Mouse (Mus musculus): ENCODE data around the gene Olfr368. TPM values are rescaled to one million over a fixed set of nuclear protein-coding genes. Genes with fewer than 3 reads are reported as not detected.

Olfr368 gene
- not detected in 2 replicates for polyA plus RNA-seq (2012; rRNA removed)

GRCm38 (mm10) chr2:37326215-37326614 lies at the start of gene Olfr368:
TSS of gene Olfr368 (plus strand) at chr2:37326515.
- H3K4me1 ChIP-seq (ENCODE audit: control insufficient read depth, insufficient read depth, insufficient read length, low read length), result no peaks in the 10 kb centered on the region
- no peaks in the 10 kb centered on the region for H3K27me3 ChIP-seq (ENCODE audit: control insufficient read depth, insufficient read depth, low read length)
- WGBS, result 78% methylated on average over 1 of the region's 1 CpGs
- no peak within 1 kb of the TSS for H3K27ac ChIP-seq (ENCODE audit: insufficient read depth, low read depth, low read length)
- TF ChIP-seq CTCF (IDR thresholded peaks at IDR 0.05; ENCODE audit: extremely low read depth, insufficient read length, insufficient replicate concordance, low read depth, low read length), result no peak
- no peak for TF ChIP-seq POLR2A (IDR thresholded peaks at IDR 0.05; ENCODE audit: low read depth, low read length)
- H3K36me3 ChIP-seq (ENCODE audit: control insufficient read depth, insufficient read depth, low read length), result no peaks in the 10 kb centered on the region
- no peak within 1 kb of the TSS for H3K4me3 ChIP-seq (ENCODE audit: low read depth, low read length)

GRCm38 (mm10) chr2:37333321-37333720 lies 7.0 kb downstream of the Olfr368 start:
- no peak overlapping the region for H3K4me3 ChIP-seq (ENCODE audit: low read depth, low read length)
- no peak overlapping the region for H3K27ac ChIP-seq (ENCODE audit: insufficient read depth, low read depth, low read length)
- whole genome bisulfite sequencing, result 70% methylated on average over 2 of the region's 2 CpGs
- no peaks in the 10 kb centered on the region for H3K4me1 ChIP-seq (ENCODE audit: control insufficient read depth, insufficient read depth, insufficient read length, low read length)
- no peaks in the 10 kb centered on the region for H3K36me3 ChIP-seq (ENCODE audit: control insufficient read depth, insufficient read depth, low read length)
- H3K27me3 ChIP-seq (ENCODE audit: control insufficient read depth, insufficient read depth, low read length), result no peaks in the 10 kb centered on the region
- TF ChIP-seq CTCF (IDR thresholded peaks at IDR 0.05; ENCODE audit: extremely low read depth, insufficient read length, insufficient replicate concordance, low read depth, low read length) (no peak), POLR2A (IDR thresholded peaks at IDR 0.05; ENCODE audit: low read depth, low read length) (no peak)

- WGBS, result 47% methylated on average over 10 of the region's 10 CpGs
- Histone ChIP-seq H3K4me3 (ENCODE audit: low read depth, low read length) (no peak overlapping the region), H3K27me3 (ENCODE audit: control insufficient read depth, insufficient read depth, low read length) (no peaks in the 10 kb centered on the region), H3K27ac (ENCODE audit: insufficient read depth, low read depth, low read length) (no peak overlapping the region), H3K36me3 (ENCODE audit: control insufficient read depth, insufficient read depth, low read length) (no peaks in the 10 kb centered on the region), H3K4me1 (ENCODE audit: control insufficient read depth, insufficient read depth, insufficient read length, low read length) (no peaks in the 10 kb centered on the region)
- TF ChIP-seq POLR2A (IDR thresholded peaks at IDR 0.05; ENCODE audit: low read depth, low read length), result no peak
- peak; percentile 61; the same call in 1 of the 2 replicates for TF ChIP-seq CTCF (IDR thresholded peaks at IDR 0.05; ENCODE audit: extremely low read depth, insufficient read length, insufficient replicate concordance, low read depth, low read length)
These were observed 12.3 kb downstream of the Olfr368 start for GRCm38 (mm10) chr2:37338497-37339187.

GRCm38 (mm10) chr2:37351671-37352070 lies 25.4 kb downstream of the Olfr368 start:
- no peaks in the 10 kb centered on the region for H3K4me1 ChIP-seq (ENCODE audit: control insufficient read depth, insufficient read depth, insufficient read length, low read length)
- no peak overlapping the region for H3K4me3 ChIP-seq (ENCODE audit: low read depth, low read length)
- TF ChIP-seq POLR2A (IDR thresholded peaks at IDR 0.05; ENCODE audit: low read depth, low read length), result no peak
- TF ChIP-seq CTCF (IDR thresholded peaks at IDR 0.05; ENCODE audit: extremely low read depth, insufficient read length, insufficient replicate concordance, low read depth, low read length), result no peak
- WGBS, result 75% methylated on average over 7 of the region's 7 CpGs
- peaks cover 47% of the 10 kb centered on the region for H3K36me3 ChIP-seq (ENCODE audit: control insufficient read depth, insufficient read depth, low read length)
- H3K27ac ChIP-seq (ENCODE audit: insufficient read depth, low read depth, low read length), result no peak overlapping the region
- H3K27me3 ChIP-seq (ENCODE audit: control insufficient read depth, insufficient read depth, low read length), result no peaks in the 10 kb centered on the region

- no peaks in the 10 kb centered on the region for H3K27me3 ChIP-seq (ENCODE audit: control insufficient read depth, insufficient read depth, low read length)
- peaks cover 48% of the 10 kb centered on the region for H3K36me3 ChIP-seq (ENCODE audit: control insufficient read depth, insufficient read depth, low read length)
- H3K27ac ChIP-seq (ENCODE audit: insufficient read depth, low read depth, low read length), result no peak overlapping the region
- no peak overlapping the region for H3K4me3 ChIP-seq (ENCODE audit: low read depth, low read length)
- H3K4me1 ChIP-seq (ENCODE audit: control insufficient read depth, insufficient read depth, insufficient read length, low read length), result 0 out of 2 replicates have a peak, but pooled peaks cover 1% of the 10 kb centered on the region
- WGBS, result 94% methylated on average over 5 of the region's 5 CpGs
- TF ChIP-seq CTCF (IDR thresholded peaks at IDR 0.05; ENCODE audit: extremely low read depth, insufficient read length, insufficient replicate concordance, low read depth, low read length), result no peak
- no peak for TF ChIP-seq POLR2A (IDR thresholded peaks at IDR 0.05; ENCODE audit: low read depth, low read length)
These were observed 29.3 kb downstream of the Olfr368 start for GRCm38 (mm10) chr2:37355571-37355970.

- peak within 1 kb of the TSS; percentile 100 for H3K27ac ChIP-seq (ENCODE audit: insufficient read depth, low read depth, low read length)
- H3K27me3 ChIP-seq (ENCODE audit: control insufficient read depth, insufficient read depth, low read length), result no peaks in the 10 kb centered on the region
- no peak; the same call in 1 of the 2 replicates for TF ChIP-seq POLR2A (IDR thresholded peaks at IDR 0.05; ENCODE audit: low read depth, low read length)
- TF ChIP-seq CTCF (IDR thresholded peaks at IDR 0.05; ENCODE audit: extremely low read depth, insufficient read length, insufficient replicate concordance, low read depth, low read length), result no peak
- peaks cover 21% of the 10 kb centered on the region for H3K36me3 ChIP-seq (ENCODE audit: control insufficient read depth, insufficient read depth, low read length)
- 0 out of 2 replicates have a peak, but pooled peaks cover 1% of the 10 kb centered on the region for H3K4me1 ChIP-seq (ENCODE audit: control insufficient read depth, insufficient read depth, insufficient read length, low read length)
- WGBS, result under 1% methylated on average over 42 of the region's 42 CpGs
- peak within 1 kb of the TSS; percentile 96 for H3K4me3 ChIP-seq (ENCODE audit: low read depth, low read length)
These were observed 32.6 kb downstream of the Olfr368 start, which contains the start of gene Pdcl for GRCm38 (mm10) chr2:37358633-37359540. TSS of gene Pdcl (minus strand) at chr2:37359332.

GRCm38 (mm10) chr2:37359908-37360307 lies 33.6 kb downstream of the Olfr368 start:
- TF ChIP-seq POLR2A (IDR thresholded peaks at IDR 0.05; ENCODE audit: low read depth, low read length), result no peak
- TF ChIP-seq CTCF (IDR thresholded peaks at IDR 0.05; ENCODE audit: extremely low read depth, insufficient read length, insufficient replicate concordance, low read depth, low read length), result no peak
- Histone ChIP-seq H3K27me3 (ENCODE audit: control insufficient read depth, insufficient read depth, low read length) (no peaks in the 10 kb centered on the region), H3K4me3 (ENCODE audit: low read depth, low read length) (no peak overlapping the region), H3K4me1 (ENCODE audit: control insufficient read depth, insufficient read depth, insufficient read length, low read length) (0 out of 2 replicates have a peak, but pooled peaks cover 1% of the 10 kb centered on the region), H3K36me3 (ENCODE audit: control insufficient read depth, insufficient read depth, low read length) (peaks cover 13% of the 10 kb centered on the region), H3K27ac (ENCODE audit: insufficient read depth, low read depth, low read length) (no peak overlapping the region)
- WGBS, result 94% methylated on average over 2 of the region's 2 CpGs
